Mouse (Mus musculus) lung, postnatal 10 days (tissue): ENCODE data around the gene Pla2g10.
"Not testable (repeated sequence)": the region's sequence is repeated elsewhere in the genome, so short reads cannot be mapped to it uniquely, and the experiment has no call there.

Experiments used
- DNase-seq: peaks from one replicate; pipeline ENCODE4 v3.0.0; 2021

Pla2g10 gene

GRCm38 (mm10) chr16:13727811-13728335 lies 2.9 kb downstream of the Pla2g10 start:
- no peak for DNase-seq

- DNase-seq = peak; percentile 15
Observed at GRCm38 (mm10) chr16:13722937-13723336, 7.8 kb downstream of the Pla2g10 start.

- no peak for DNase-seq
Observed at GRCm38 (mm10) chr16:13716821-13717553, 13.8 kb downstream of the Pla2g10 start.

- DNase-seq = no peak
Observed at GRCm38 (mm10) chr16:13714910-13715309, 15.9 kb downstream of the Pla2g10 start.

- no peak for DNase-seq
Observed at GRCm38 (mm10) chr16:13704676-13705075, 26.1 kb downstream of the Pla2g10 start.

GRCm38 (mm10) chr16:13702184-13702583 lies 28.6 kb downstream of the Pla2g10 start:
- DNase-seq = peak; percentile 14

- DNase-seq = no peak
Observed at GRCm38 (mm10) chr16:13698998-13699397, 31.8 kb downstream of the Pla2g10 start.

- no peak for DNase-seq
Observed at GRCm38 (mm10) chr16:13678601-13679319, 52.0 kb downstream of the Pla2g10 start.

GRCm38 (mm10) chr16:13674511-13674910 lies 56.3 kb downstream of the Pla2g10 start:
- DNase-seq = no peak

GRCm38 (mm10) chr16:13673114-13673513 lies 57.7 kb downstream of the Pla2g10 start:
- no peak for DNase-seq

GRCm38 (mm10) chr16:13672386-13672898 lies 58.3 kb downstream of the Pla2g10 start:
- DNase-seq = peak; percentile 83

- peak; percentile 93 for DNase-seq
Observed at GRCm38 (mm10) chr16:13671685-13672385, 58.9 kb downstream of the Pla2g10 start, which contains the start of the genes Bfar and 3110001I22Rik. Bfar (plus strand) TSS chr16:13671858. 3110001I22Rik (plus strand) TSS chr16:13671929.

- DNase-seq = not testable (repeated sequence)
Observed at GRCm38 (mm10) chr16:13670896-13671295, 59.9 kb downstream of the Pla2g10 start.

GRCm38 (mm10) chr16:13669282-13669681 lies 61.5 kb downstream of the Pla2g10 start:
- no peak for DNase-seq

- no peak for DNase-seq
Observed at GRCm38 (mm10) chr16:13668402-13669108, 62.2 kb downstream of the Pla2g10 start.

GRCm38 (mm10) chr16:13667878-13668343 lies 62.9 kb downstream of the Pla2g10 start, which contains the start of gene Parn:
Parn (minus strand) TSS chr16:13668170.
- DNase-seq = peak; percentile 96
